Mouse (Mus musculus) midbrain, embryonic 11.5 days (tissue): ENCODE data around the gene Crocc2. TPM values are rescaled to one million over a fixed set of nuclear protein-coding genes. Genes with fewer than 3 reads are reported as not detected.

Experiments used
- ATAC-seq: fragments of 200-750 bp; cut with Nextera tagmentation; 2 replicates; pipeline ENCODE4 v1.8.0; 2017; ENCODE audit warnings: moderate TSS enrichment, moderate library complexity; ENCODE audit not compliant: low FRiP score
- DNase-seq: peaks from one replicate; pipeline ENCODE4 v3.0.0; 2015; ENCODE audit warnings: low spot score; ENCODE audit errors: missing footprints
- H3K27ac ChIP-seq: fragments of 300-500 bp; sonication (generic); 2 replicates; pipeline ENCODE4 v1.5.1; 2014; ENCODE audit warnings: low read depth, low read length
- H3K27me3 ChIP-seq: fragments of 300-500 bp; sonication (generic); 2 replicates; pipeline ENCODE4 v1.6.1; 2014; ENCODE audit warnings: mild to moderate bottlenecking, low read length, moderate library complexity, mixed read lengths; ENCODE audit not compliant: control insufficient read depth, insufficient read depth
- H3K36me3 ChIP-seq: fragments of 300-500 bp; sonication (generic); 2 replicates; pipeline ENCODE4 v1.6.1; 2014; ENCODE audit warnings: mild to moderate bottlenecking, low read length, moderate library complexity, mixed read lengths; ENCODE audit not compliant: control insufficient read depth, insufficient read depth
- H3K4me1 ChIP-seq: fragments of 300-500 bp; sonication (generic); 2 replicates; pipeline ENCODE4 v1.6.1; 2014; ENCODE audit warnings: low read length; ENCODE audit not compliant: control insufficient read depth, insufficient read depth
- H3K4me2 ChIP-seq: fragments of 300-500 bp; sonication (generic); 2 replicates; pipeline ENCODE4 v1.6.1; 2014; ENCODE audit warnings: mild to moderate bottlenecking, moderate library complexity
- H3K4me3 ChIP-seq: fragments of 300-500 bp; sonication (generic); 2 replicates; pipeline ENCODE4 v1.5.1; 2014; ENCODE audit warnings: low read depth, low read length
- H3K9ac ChIP-seq: fragments of 300-500 bp; sonication (generic); 2 replicates; pipeline ENCODE4 v1.6.1; 2014; ENCODE audit warnings: low read length
- H3K9me3 ChIP-seq: fragments of 300-500 bp; sonication (generic); 2 replicates; pipeline ENCODE4 v1.6.1; 2016; ENCODE audit warnings: low read length; ENCODE audit not compliant: control insufficient read depth
- WGBS: fragments of 180-500 bp; shearing (Covaris S2); extraction: QIAGEN DNeasy Blood & Tissue Kit; methylation state at CpG from one replicate; pipeline ENCODE4 v1.1.7; 2014; 5-methylcytosine and 5-hydroxymethylcytosine counted together
- polyA plus RNA-seq: library from polyadenylated mRNA; unstranded; fragments of >200 nt; fragmentation: Nextera tagmentation; extraction: Ambion mirVana; gene quantifications from 2 replicates; pipeline ENCODE4 v1.2.1, GENCODE M21; 2014

Crocc2 gene
- polyA plus RNA-seq, 1 experiment from 2014 or later, result 0.11 TPM

- Histone ChIP-seq H3K27ac (no peak overlapping the region), H3K27me3 (no peaks in the 10 kb centered on the region), H3K9ac (no peak overlapping the region), H3K36me3 (no peaks in the 10 kb centered on the region), H3K4me1 (no peaks in the 10 kb centered on the region), H3K4me2 (no peak overlapping the region), H3K9me3 (no peaks in the 10 kb centered on the region), H3K4me3 (no peak overlapping the region)
- DNase-seq, result no peak
- 74% methylated on average over 8 of the region's 8 CpGs for WGBS
- ATAC-seq, result no peak
These were observed 35.8 kb upstream of the Crocc2 start for GRCm38 (mm10) chr1:93132676-93133075.

- Histone ChIP-seq H3K27ac (no peak within 1 kb of the TSS), H3K36me3 (no peaks in the 10 kb centered on the region), H3K4me3 (no peak within 1 kb of the TSS), H3K9ac (no peak within 1 kb of the TSS), H3K27me3 (no peaks in the 10 kb centered on the region), H3K4me2 (no peak within 1 kb of the TSS), H3K9me3 (no peaks in the 10 kb centered on the region), H3K4me1 (no peaks in the 10 kb centered on the region)
- ATAC-seq (no peak), DNase-seq (no peak)
- 88% methylated on average over 12 of the region's 12 CpGs for WGBS
These were observed 33.4 kb upstream of the Crocc2 start, which contains the start of gene Agxt for GRCm38 (mm10) chr1:93135036-93135526. TSS of gene Agxt (plus strand) at chr1:93135240.

- ATAC-seq, result no peak
- Histone ChIP-seq H3K9ac (no peak overlapping the region), H3K4me1 (no peaks in the 10 kb centered on the region), H3K4me3 (no peak overlapping the region), H3K27me3 (no peaks in the 10 kb centered on the region), H3K27ac (no peak overlapping the region), H3K9me3 (no peaks in the 10 kb centered on the region), H3K4me2 (no peak overlapping the region), H3K36me3 (no peaks in the 10 kb centered on the region)
- DNase-seq, result no peak
- WGBS, result 86% methylated on average over 6 of the region's 6 CpGs
These were observed 30.0 kb upstream of the Crocc2 start for GRCm38 (mm10) chr1:93138534-93138933.

- H3K27me3 ChIP-seq, result no peaks in the 10 kb centered on the region
- no peak overlapping the region for H3K4me2 ChIP-seq
- no peak overlapping the region for H3K9ac ChIP-seq
- H3K27ac ChIP-seq, result no peak overlapping the region
- no peak overlapping the region for H3K4me3 ChIP-seq
- WGBS, result 88% methylated on average over 7 of the region's 7 CpGs
- no peak for ATAC-seq
- DNase-seq, result no peak
- no peaks in the 10 kb centered on the region for H3K36me3 ChIP-seq
- no peaks in the 10 kb centered on the region for H3K9me3 ChIP-seq
- no peaks in the 10 kb centered on the region for H3K4me1 ChIP-seq
These were observed 28.8 kb upstream of the Crocc2 start for GRCm38 (mm10) chr1:93139713-93140112.

GRCm38 (mm10) chr1:93142871-93143270, 25.7 kb upstream of the Crocc2 start:
- H3K9me3 ChIP-seq, result no peaks in the 10 kb centered on the region
- no peak overlapping the region for H3K27ac ChIP-seq
- no peaks in the 10 kb centered on the region for H3K4me1 ChIP-seq
- H3K4me3 ChIP-seq, result no peak overlapping the region
- no peaks in the 10 kb centered on the region for H3K36me3 ChIP-seq
- ATAC-seq (no peak), DNase-seq (no peak)
- 85% methylated on average over 1 of the region's 1 CpGs for WGBS
- no peaks in the 10 kb centered on the region for H3K27me3 ChIP-seq
- no peak overlapping the region for H3K4me2 ChIP-seq
- no peak overlapping the region for H3K9ac ChIP-seq

GRCm38 (mm10) chr1:93144176-93144575, 24.3 kb upstream of the Crocc2 start:
- no peak for DNase-seq
- H3K27me3 ChIP-seq, result no peaks in the 10 kb centered on the region
- H3K9me3 ChIP-seq, result no peaks in the 10 kb centered on the region
- no peak overlapping the region for H3K9ac ChIP-seq
- H3K36me3 ChIP-seq, result no peaks in the 10 kb centered on the region
- H3K27ac ChIP-seq, result no peak overlapping the region
- no peaks in the 10 kb centered on the region for H3K4me1 ChIP-seq
- no peak overlapping the region for H3K4me2 ChIP-seq
- H3K4me3 ChIP-seq, result no peak overlapping the region
- ATAC-seq, result no peak
- 83% methylated on average over 9 of the region's 9 CpGs for WGBS

GRCm38 (mm10) chr1:93150907-93151661, 17.4 kb upstream of the Crocc2 start:
- no peak overlapping the region for H3K9ac ChIP-seq
- H3K36me3 ChIP-seq, result no peaks in the 10 kb centered on the region
- no peaks in the 10 kb centered on the region for H3K27me3 ChIP-seq
- DNase-seq, result peak; percentile 23
- no peaks in the 10 kb centered on the region for H3K9me3 ChIP-seq
- H3K4me3 ChIP-seq, result no peak overlapping the region
- 69% methylated on average over 2 of the region's 2 CpGs for WGBS
- H3K4me2 ChIP-seq, result no peak overlapping the region
- ATAC-seq, result no peak
- H3K4me1 ChIP-seq, result no peaks in the 10 kb centered on the region
- H3K27ac ChIP-seq, result no peak overlapping the region

- Histone ChIP-seq H3K27ac (no peak overlapping the region), H3K4me2 (no peak overlapping the region), H3K9ac (no peak overlapping the region), H3K4me3 (no peak overlapping the region), H3K36me3 (no peaks in the 10 kb centered on the region), H3K4me1 (no peaks in the 10 kb centered on the region), H3K9me3 (no peaks in the 10 kb centered on the region), H3K27me3 (no peaks in the 10 kb centered on the region)
- DNase-seq (no peak), ATAC-seq (no peak)
- 90% methylated on average over 4 of the region's 4 CpGs for WGBS
These were observed 11.0 kb upstream of the Crocc2 start for GRCm38 (mm10) chr1:93157566-93157965.

GRCm38 (mm10) chr1:93158916-93159315, 9.6 kb upstream of the Crocc2 start:
- Histone ChIP-seq H3K9me3 (no peaks in the 10 kb centered on the region), H3K36me3 (no peaks in the 10 kb centered on the region), H3K27me3 (no peaks in the 10 kb centered on the region), H3K4me2 (no peak overlapping the region), H3K4me3 (no peak overlapping the region), H3K4me1 (no peaks in the 10 kb centered on the region), H3K27ac (no peak overlapping the region), H3K9ac (no peak overlapping the region)
- 88% methylated on average over 8 of the region's 8 CpGs for WGBS
- ATAC-seq, result no peak
- DNase-seq, result no peak
